Mouse (Mus musculus): ENCODE results near the gene Dok4. TPM values are rescaled to one million over a fixed set of nuclear protein-coding genes. Genes with fewer than 3 reads are reported as not detected.

Gene Dok4
- polyA plus RNA-seq, 1 experiment from 2014 or later: 14.6 TPM

- ATAC-seq (ENCODE audit: insufficient number of reproducible peaks, low FRiP score, low TSS enrichment, low read depth) (no peak), DNase-seq (ENCODE audit: low spot score) (peak; percentile 47)
- 0% methylated on average over 1 of the region's 1 CpGs for WGBS
- H3K9ac ChIP-seq (ENCODE audit: low read length): no peak overlapping the region
- H3K9me3 ChIP-seq (ENCODE audit: control insufficient read depth, low read length): no peaks in the 10 kb centered on the region
- H3K4me3 ChIP-seq (ENCODE audit: low read depth, low read length): no peak overlapping the region
- no peak overlapping the region for H3K4me2 ChIP-seq (ENCODE audit: low read depth, severe bottlenecking)
- H3K27me3 ChIP-seq (ENCODE audit: control insufficient read depth, insufficient read depth, low read length): no peaks in the 10 kb centered on the region
- H3K27ac ChIP-seq (replicated peaks; ENCODE audit: low read depth, low read length): no peak overlapping the region
- no peaks in the 10 kb centered on the region for H3K4me1 ChIP-seq (ENCODE audit: control insufficient read depth, insufficient read depth, low read length)
- H3K36me3 ChIP-seq (ENCODE audit: control insufficient read depth, insufficient read depth, low read length): no peaks in the 10 kb centered on the region
Measured at GRCm38 (mm10) chr8:94814556-94814955, 61.6 kb downstream of the Dok4 start.

Other genes starting within 250 kb of the Dok4 start
- 60.6 and 63.7 TPM in 2 replicates for gene Arl2bp, start 209.7 kb downstream of the Dok4 start, polyA plus RNA-seq (2014; fragmentation: Nextera tagmentation; extraction: Ambion mirVana)
- 0.21 TPM in 1 of 2 replicates, not detected in the other for gene Pllp, start 180.1 kb downstream of the Dok4 start, polyA plus RNA-seq (2014; fragmentation: Nextera tagmentation; extraction: Ambion mirVana)
- not detected in 2 replicates for gene Ccl22, start 130.7 kb downstream of the Dok4 start, polyA plus RNA-seq (2014; fragmentation: Nextera tagmentation; extraction: Ambion mirVana)
- gene Cx3cl1, start 104.3 kb downstream of the Dok4 start, polyA plus RNA-seq (2014; fragmentation: Nextera tagmentation; extraction: Ambion mirVana): 5.2 and 6.3 TPM in 2 replicates
- not detected in 2 replicates for gene Ccl17, start 65.9 kb downstream of the Dok4 start, polyA plus RNA-seq (2014; fragmentation: Nextera tagmentation; extraction: Ambion mirVana)
- 63.5 and 64.0 TPM in 2 replicates for gene Coq9, start 38.0 kb downstream of the Dok4 start, polyA plus RNA-seq (2014; fragmentation: Nextera tagmentation; extraction: Ambion mirVana)
- 129 and 131 TPM in 2 replicates for gene Ciapin1, start 38.0 kb downstream of the Dok4 start, polyA plus RNA-seq (2014; fragmentation: Nextera tagmentation; extraction: Ambion mirVana)
- gene Polr2c, start 18.9 kb downstream of the Dok4 start, polyA plus RNA-seq (2014; fragmentation: Nextera tagmentation; extraction: Ambion mirVana): 178 and 189 TPM in 2 replicates
- 38.0 and 39.2 TPM in 2 replicates for gene Ccdc102a, start 41.8 kb upstream of the Dok4 start, polyA plus RNA-seq (2014; fragmentation: Nextera tagmentation; extraction: Ambion mirVana)
- gene Adgrg5, start 47.4 kb upstream of the Dok4 start, polyA plus RNA-seq (2014; fragmentation: Nextera tagmentation; extraction: Ambion mirVana): 0.21 TPM in 1 of 2 replicates, not detected in the other
- 10.6 and 11.1 TPM in 2 replicates for gene Adgrg1, start 98.4 kb upstream of the Dok4 start, polyA plus RNA-seq (2014; fragmentation: Nextera tagmentation; extraction: Ambion mirVana)
- gene Adgrg3, start 141.4 kb upstream of the Dok4 start, polyA plus RNA-seq (2014; fragmentation: Nextera tagmentation; extraction: Ambion mirVana): 2.7 and 3.8 TPM in 2 replicates
- gene Drc7, start 178.8 kb upstream of the Dok4 start, polyA plus RNA-seq (2014; fragmentation: Nextera tagmentation; extraction: Ambion mirVana): 0.11 and 0.18 TPM in 2 replicates
- 23.6 and 31.7 TPM in 2 replicates for gene Katnb1, start 204.9 kb upstream of the Dok4 start, polyA plus RNA-seq (2014; fragmentation: Nextera tagmentation; extraction: Ambion mirVana)